Mouse (Mus musculus): ENCODE data around the gene Cdip1. TPM values are rescaled to one million over a fixed set of nuclear protein-coding genes. Genes with fewer than 3 reads are reported as not detected.

The Cdip1 gene
- polyA plus RNA-seq, 1 experiment from 2014 or later: 111 TPM

DNA sequence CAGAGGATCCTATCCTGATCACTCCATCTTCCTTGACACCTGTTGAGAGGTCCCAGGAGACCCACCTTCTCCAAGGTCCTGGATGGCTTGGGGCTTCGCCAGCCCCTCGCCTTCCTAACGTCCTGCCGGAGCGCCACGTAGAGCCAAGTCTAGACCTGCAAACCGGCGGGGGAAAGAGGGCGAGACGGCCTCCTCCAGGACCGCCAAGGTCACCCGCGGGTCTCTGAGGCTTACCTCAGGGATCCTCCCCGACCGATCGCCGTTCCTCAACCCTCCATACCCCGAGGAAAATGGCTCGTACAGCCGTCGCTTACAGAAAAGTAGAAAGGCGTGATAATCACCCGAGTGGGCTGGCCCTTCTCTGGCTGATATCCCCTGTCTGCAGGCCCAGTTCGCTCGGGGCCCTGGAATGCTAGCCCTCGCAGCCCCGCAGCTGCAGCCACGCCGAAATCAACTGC, 752 bp downstream of the Cdip1 start:
- H3K27ac ChIP-seq: peak overlapping the region; percentile 99
- peak overlapping the region; percentile 62 for H3K4me3 ChIP-seq
- H3K36me3 ChIP-seq: no peaks in the 10 kb centered on the region
- no peaks in the 10 kb centered on the region for H3K27me3 ChIP-seq
- peaks cover 43% of the 10 kb centered on the region for H3K4me1 ChIP-seq (replicated peaks)
- H3K9ac ChIP-seq: peak overlapping the region; percentile 81
- H3K4me2 ChIP-seq: peak overlapping the region; percentile 94
- under 1% methylated on average over 29 of the region's 29 CpGs for WGBS
- peak; percentile 76 for ATAC-seq (ENCODE audit: low FRiP score)
- no peaks in the 10 kb centered on the region for H3K9me3 ChIP-seq

DNA sequence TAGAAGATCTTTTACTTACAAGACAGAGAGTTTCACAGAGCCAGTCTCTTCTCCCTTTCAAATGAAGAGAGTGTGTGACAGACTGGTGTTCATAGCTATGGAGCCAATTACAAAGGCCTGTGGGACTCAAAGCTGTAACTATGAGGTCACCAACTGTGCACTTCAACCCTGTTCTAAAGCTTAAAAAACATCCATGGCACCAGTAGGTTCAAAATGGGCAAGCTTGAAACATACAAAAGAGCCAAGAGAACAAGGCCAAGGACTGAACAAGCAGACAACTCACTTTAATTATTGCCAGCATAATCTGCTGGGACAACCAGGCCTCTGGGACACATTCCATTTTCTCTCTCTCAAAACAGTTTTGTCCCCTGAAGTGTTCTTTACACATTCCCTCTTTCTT, 1.9 kb downstream of the Cdip1 start:
- no peaks in the 10 kb centered on the region for H3K36me3 ChIP-seq
- no peak for ATAC-seq (ENCODE audit: low FRiP score)
- no peak overlapping the region; the same call in 1 of the 2 replicates for H3K9ac ChIP-seq
- no peak overlapping the region for H3K27ac ChIP-seq
- H3K9me3 ChIP-seq: no peaks in the 10 kb centered on the region
- peak overlapping the region; percentile 94 for H3K4me2 ChIP-seq
- H3K4me3 ChIP-seq: peak overlapping the region; percentile 3; the same call in 1 of the 2 replicates
- H3K27me3 ChIP-seq: no peaks in the 10 kb centered on the region
- peaks cover 46% of the 10 kb centered on the region for H3K4me1 ChIP-seq (replicated peaks)

DNA sequence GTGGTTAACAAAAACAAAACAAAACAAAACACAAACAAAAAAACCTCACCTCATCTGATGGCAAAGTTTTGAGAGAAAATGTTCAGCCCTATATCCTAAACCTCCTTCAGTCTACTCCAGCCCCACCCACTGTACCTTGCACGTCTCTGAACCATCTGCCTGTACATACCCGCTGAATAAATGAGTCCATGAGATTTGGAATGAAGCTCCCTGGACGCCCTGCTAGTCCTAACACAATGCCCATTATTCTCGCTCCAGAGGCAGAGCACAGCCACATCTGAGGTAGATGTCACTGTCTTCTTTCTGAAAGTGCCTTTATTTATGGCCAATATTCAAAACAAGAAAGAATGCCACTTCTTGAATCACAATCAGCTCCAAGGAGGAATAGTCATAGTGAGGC, 4.4 kb downstream of the Cdip1 start:
- Histone ChIP-seq H3K9ac (peak overlapping the region; percentile 39; the same call in 1 of the 2 replicates), H3K27ac (peak overlapping the region; percentile 20; the same call in 1 of the 2 replicates), H3K4me2 (no peak overlapping the region), H3K4me1 (replicated peaks) (peaks cover 46% of the 10 kb centered on the region), H3K9me3 (no peaks in the 10 kb centered on the region), H3K36me3 (no peaks in the 10 kb centered on the region; the same call in 1 of the 2 replicates), H3K27me3 (no peaks in the 10 kb centered on the region), H3K4me3 (no peak overlapping the region)
- ATAC-seq (ENCODE audit: low FRiP score): no peak
- 20% methylated on average over 4 of the region's 4 CpGs for WGBS

DNA sequence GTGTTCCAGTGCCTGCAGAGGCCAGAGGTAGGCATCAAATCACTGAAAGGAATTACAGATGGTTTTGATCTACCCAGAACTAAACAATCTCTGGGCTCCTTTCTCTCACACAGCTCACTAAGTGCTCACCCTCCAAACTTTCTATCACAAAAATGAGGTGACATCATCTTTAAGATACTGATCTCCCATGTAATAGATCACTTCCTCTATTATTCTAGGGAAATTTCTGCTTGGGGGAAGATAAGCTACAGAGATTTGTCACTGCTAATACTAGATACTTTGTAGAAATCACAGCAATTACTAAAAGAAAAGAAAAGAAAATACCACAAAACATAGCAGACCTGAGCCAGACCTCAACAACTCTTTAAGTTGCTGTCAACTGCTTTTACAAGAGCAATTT, 7.6 kb downstream of the Cdip1 start:
- peaks cover 33% of the 10 kb centered on the region for H3K4me1 ChIP-seq (replicated peaks)
- H3K9ac ChIP-seq: no peak overlapping the region
- H3K4me2 ChIP-seq: no peak overlapping the region
- no peak overlapping the region for H3K4me3 ChIP-seq
- no peak for ATAC-seq (ENCODE audit: low FRiP score)
- H3K9me3 ChIP-seq: no peaks in the 10 kb centered on the region
- H3K27ac ChIP-seq: no peak overlapping the region
- peaks cover 6% of the 10 kb centered on the region for H3K36me3 ChIP-seq
- H3K27me3 ChIP-seq: no peaks in the 10 kb centered on the region

DNA sequence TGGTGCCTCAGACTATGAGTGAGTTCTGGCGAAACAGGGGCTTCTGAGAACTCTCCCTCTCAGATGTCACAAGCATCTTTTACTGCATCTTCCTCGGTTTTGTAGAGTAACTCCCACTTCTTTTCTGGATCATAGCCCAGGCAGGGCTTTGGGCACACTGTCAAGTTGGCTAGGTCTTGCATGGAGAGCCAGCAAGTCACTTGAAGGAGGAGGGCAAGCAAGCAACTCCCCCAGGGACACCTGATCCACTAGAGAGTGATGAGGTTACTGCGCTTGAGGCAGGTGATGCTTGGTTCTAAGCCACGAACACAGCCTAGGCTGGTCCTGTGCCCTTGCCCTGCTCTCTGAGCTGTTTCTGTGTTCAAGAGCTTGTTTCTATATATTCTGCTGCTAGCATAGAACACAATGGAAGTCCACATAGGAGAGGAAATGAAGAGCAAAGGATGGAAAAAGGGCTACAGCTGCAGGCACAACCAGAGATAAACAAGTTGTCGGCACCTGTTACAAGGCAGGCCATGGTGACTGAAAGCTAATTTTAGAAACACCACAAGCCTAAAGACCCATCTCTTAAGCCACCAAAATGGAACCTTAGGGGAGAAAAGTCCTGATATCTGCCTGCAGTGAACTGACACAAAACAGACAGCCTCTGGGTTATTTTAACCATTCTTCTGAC, 8.4 kb downstream of the Cdip1 start:
- peaks cover 29% of the 10 kb centered on the region for H3K4me1 ChIP-seq (replicated peaks)
- H3K4me3 ChIP-seq: no peak overlapping the region
- H3K27ac ChIP-seq: no peak overlapping the region
- peaks cover 6% of the 10 kb centered on the region for H3K36me3 ChIP-seq
- H3K27me3 ChIP-seq: no peaks in the 10 kb centered on the region
- ATAC-seq (ENCODE audit: low FRiP score): no peak
- no peaks in the 10 kb centered on the region for H3K9me3 ChIP-seq
- H3K4me2 ChIP-seq: no peak overlapping the region
- 86% methylated on average over 5 of the region's 5 CpGs for WGBS
- H3K9ac ChIP-seq: no peak overlapping the region

DNA sequence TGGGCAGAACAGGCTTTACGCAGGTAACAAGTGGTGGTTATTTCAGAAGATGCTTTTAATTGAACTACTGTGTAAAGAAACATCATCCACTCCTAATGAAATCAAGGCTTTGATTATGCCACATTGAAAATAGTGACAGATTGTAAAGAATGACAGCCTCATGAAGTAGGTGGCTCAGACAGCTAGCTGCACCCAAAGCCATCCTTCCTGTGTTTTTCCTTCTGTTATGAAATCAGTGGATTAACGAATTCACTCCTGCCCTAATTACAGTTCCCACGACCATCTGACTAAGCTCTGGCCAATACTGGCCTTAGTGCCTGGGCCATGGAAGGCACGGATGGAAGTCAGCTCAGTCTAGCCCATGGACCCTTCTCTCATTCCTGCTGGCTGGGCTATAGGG, 11.2 kb downstream of the Cdip1 start:
- no peaks in the 10 kb centered on the region for H3K27me3 ChIP-seq
- no peak for ATAC-seq (ENCODE audit: low FRiP score)
- H3K27ac ChIP-seq: no peak overlapping the region
- 95% methylated on average over 4 of the region's 4 CpGs for WGBS
- no peak overlapping the region for H3K9ac ChIP-seq
- H3K36me3 ChIP-seq: peaks cover 6% of the 10 kb centered on the region
- H3K9me3 ChIP-seq: no peaks in the 10 kb centered on the region
- H3K4me2 ChIP-seq: no peak overlapping the region
- no peak overlapping the region for H3K4me3 ChIP-seq
- H3K4me1 ChIP-seq (replicated peaks): peaks cover 6% of the 10 kb centered on the region; the same call in 1 of the 2 replicates

DNA sequence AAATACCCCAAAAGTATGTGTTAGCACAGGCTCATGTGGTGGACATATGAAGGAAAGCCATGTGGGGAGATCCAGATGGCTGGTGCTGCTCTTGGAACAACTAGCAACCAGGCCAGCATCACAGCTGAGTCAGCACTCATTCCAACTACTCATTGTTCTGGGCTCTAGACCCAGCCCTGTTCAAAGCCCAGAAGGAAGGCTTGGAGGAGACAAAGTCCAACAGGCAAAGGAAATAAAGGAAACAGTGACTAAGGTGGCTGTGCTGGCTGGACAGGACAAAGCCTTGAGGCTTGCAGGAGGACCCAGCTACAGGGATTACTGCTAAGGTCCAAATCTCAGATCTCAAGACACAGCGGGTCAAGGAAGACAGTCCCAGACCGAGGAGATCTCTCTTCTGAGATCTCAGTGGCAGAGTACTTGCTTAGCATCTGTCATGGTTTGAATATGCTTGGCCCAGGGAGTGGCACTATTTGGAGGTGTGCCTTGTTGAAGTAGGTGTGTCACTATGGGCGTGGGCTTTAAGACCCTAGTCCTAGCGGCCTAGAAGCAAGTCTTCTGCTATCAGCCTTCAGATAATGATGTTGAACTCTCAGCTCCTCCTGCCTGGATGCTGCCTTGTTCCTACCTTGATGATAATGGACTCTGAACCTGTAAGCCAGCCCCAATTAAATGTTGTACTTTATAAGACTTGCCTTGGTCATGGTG, 12.0 kb downstream of the Cdip1 start:
- 97% methylated on average over 4 of the region's 4 CpGs for WGBS

DNA sequence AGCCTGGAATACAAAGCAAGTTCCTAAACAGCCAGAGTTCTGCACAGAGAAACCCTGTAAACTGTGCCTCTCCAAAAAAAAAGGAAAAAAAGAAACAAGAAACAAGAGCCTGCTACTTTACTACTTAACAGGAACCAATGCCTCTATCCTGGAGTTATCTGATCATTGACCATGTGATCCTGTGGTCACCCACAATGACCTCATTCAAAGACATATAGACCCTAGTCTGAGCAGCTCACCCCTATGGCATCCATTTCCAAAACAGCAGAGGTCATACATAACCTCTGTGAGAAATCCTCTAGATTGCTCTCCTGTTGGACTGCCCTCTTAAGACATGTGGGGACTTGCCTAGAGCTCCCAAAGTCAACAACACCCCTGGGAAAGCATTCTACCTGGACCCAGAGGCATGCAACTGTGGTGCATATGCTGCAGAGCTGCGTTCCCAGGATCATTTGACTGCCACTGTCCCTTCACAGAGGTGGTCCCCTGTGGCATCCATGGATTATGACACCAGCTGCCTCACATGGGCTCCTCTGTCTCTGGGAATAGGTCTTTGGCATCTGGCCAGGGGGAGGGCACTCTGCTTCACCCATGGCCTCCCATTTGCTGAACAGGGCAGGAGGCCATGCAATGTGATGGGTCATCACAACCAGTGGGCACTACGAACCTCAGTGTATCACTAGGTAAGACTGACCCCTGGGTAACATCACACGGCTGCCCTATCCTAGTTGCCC, 12.8 kb downstream of the Cdip1 start:
- no peak overlapping the region for H3K27ac ChIP-seq
- H3K9me3 ChIP-seq: no peaks in the 10 kb centered on the region
- H3K27me3 ChIP-seq: no peaks in the 10 kb centered on the region
- H3K9ac ChIP-seq: no peak overlapping the region
- peaks cover 6% of the 10 kb centered on the region for H3K36me3 ChIP-seq
- no peak for ATAC-seq (ENCODE audit: low FRiP score)
- no peak overlapping the region for H3K4me3 ChIP-seq
- H3K4me1 ChIP-seq (replicated peaks): peaks cover 15% of the 10 kb centered on the region
- WGBS: 90% methylated on average over 3 of the region's 3 CpGs
- no peak overlapping the region for H3K4me2 ChIP-seq

More for the DNA sequence above, 12.0 kb downstream of the Cdip1 start:
- no peaks in the 10 kb centered on the region for H3K27me3 ChIP-seq
- no peak overlapping the region for H3K4me3 ChIP-seq
- H3K9ac ChIP-seq: no peak overlapping the region
- no peaks in the 10 kb centered on the region for H3K9me3 ChIP-seq
- H3K27ac ChIP-seq: no peak overlapping the region
- no peak for ATAC-seq (ENCODE audit: low FRiP score)
- H3K4me2 ChIP-seq: no peak overlapping the region
- peaks cover 14% of the 10 kb centered on the region for H3K4me1 ChIP-seq (replicated peaks)
- H3K36me3 ChIP-seq: peaks cover 6% of the 10 kb centered on the region

DNA sequence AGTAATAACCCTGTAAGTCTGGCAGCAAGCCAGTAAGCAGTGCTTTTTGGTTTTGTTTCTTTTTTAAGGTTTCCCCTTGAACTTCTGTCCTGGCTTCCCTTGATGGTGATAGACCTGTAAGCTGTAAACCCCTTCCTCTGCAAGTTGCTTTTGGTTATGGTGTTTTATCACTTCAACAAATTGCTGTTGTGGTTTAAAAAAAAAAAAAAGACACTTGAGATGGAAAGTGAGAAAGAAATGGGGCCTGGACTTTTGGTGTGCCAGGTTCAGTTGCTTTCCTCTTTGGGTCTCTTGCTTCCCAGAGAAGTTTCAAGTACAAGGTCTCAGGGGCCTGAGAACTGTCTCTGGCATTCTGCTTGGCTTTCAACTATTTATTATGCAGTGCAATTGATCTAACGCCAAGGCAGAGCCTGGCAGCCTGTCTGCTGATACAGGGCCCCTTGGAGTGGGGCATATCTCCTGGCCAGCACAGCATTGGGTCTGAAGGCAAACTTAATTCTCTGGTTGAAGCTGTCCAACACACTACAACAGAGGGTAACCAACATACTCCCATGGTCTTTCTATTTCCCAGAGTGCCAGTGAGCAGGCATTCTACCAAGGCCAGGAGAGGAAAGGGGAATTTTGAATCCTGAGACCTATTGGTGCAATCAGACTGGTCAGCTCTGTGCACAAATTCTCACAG, 16.7 kb downstream of the Cdip1 start:
- ATAC-seq (ENCODE audit: low FRiP score): no peak
- H3K4me2 ChIP-seq: no peak overlapping the region
- no peaks in the 10 kb centered on the region for H3K27me3 ChIP-seq
- peaks cover 15% of the 10 kb centered on the region for H3K4me1 ChIP-seq (replicated peaks)
- WGBS: 56% methylated on average over 1 of the region's 1 CpGs
- H3K36me3 ChIP-seq: peaks cover 23% of the 10 kb centered on the region
- H3K4me3 ChIP-seq: no peak overlapping the region
- peak overlapping the region; percentile 1; the same call in 1 of the 2 replicates for H3K27ac ChIP-seq
- H3K9me3 ChIP-seq: no peaks in the 10 kb centered on the region
- no peak overlapping the region for H3K9ac ChIP-seq

DNA sequence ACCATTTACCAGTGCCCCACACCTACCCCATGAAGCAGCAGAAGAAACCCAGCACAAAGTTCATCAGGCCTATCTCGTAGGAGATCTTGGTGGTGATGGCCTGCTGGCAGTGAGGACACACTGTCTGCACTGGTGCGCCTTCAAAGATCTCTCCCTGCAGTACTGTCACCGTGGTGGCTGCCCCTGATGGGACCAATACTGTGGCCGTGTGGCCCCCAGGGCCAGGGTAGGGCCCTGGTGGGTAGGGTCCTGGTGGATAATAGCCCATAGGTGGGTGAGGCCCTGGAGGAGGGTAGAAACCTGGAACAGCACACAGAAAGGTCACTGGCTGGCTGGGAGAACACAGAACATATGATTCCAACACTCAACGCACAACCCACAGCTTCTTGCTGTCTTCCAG, 21.4 kb downstream of the Cdip1 start:
- Histone ChIP-seq H3K4me3 (no peak overlapping the region), H3K27ac (no peak overlapping the region), H3K9ac (no peak overlapping the region), H3K4me2 (no peak overlapping the region), H3K27me3 (no peaks in the 10 kb centered on the region), H3K9me3 (no peaks in the 10 kb centered on the region), H3K4me1 (replicated peaks) (peaks cover 8% of the 10 kb centered on the region), H3K36me3 (peaks cover 67% of the 10 kb centered on the region)
- ATAC-seq (ENCODE audit: low FRiP score): no peak
- WGBS: 98% methylated on average over 5 of the region's 5 CpGs

DNA sequence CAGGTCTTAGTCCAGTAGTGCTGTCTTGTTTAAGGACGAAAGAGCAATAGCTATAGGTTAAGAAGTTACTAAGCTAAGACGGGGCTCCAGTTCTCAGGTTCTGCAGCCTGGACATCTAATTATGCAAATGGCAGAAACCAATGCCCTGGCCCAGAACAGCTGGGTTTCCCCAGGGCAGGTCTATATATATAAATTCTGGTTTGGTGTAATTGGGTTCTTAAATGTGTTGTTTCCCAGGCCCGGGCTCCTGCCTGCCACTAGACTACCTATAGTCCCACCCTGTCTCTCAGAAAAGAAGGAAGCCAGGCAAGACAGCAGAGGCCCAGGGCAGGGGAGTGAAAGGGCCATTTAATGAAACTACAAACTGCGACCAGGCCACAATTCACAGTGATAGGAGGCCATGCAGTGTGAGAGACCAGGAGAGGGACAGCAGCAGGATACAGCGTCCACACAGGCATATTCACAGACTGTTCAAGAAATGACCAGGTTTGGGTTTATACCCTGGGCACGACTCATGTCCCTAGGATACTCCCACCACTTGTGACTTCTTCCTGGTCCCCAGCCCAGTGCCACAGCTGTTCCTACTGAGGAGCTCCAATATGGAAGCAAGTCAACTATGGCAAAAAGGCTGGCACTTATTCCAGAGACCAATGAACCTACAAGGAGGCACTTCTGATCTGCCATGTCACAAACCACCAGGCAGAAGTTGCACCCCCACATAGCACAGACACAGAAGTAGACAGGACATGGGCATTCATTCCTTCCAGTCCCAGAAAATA, 22.9 kb downstream of the Cdip1 start:
- 82% methylated on average over 6 of the region's 6 CpGs for WGBS

More for the DNA sequence above, 22.9 kb downstream of the Cdip1 start:
- Histone ChIP-seq H3K27me3 (no peaks in the 10 kb centered on the region), H3K9me3 (no peaks in the 10 kb centered on the region), H3K36me3 (peaks cover 70% of the 10 kb centered on the region), H3K4me1 (replicated peaks) (no peaks in the 10 kb centered on the region), H3K4me3 (no peak overlapping the region), H3K9ac (no peak overlapping the region), H3K4me2 (no peak overlapping the region), H3K27ac (no peak overlapping the region)
- no peak for ATAC-seq (ENCODE audit: low FRiP score)
